Mouse (Mus musculus) midbrain, embryonic 14.5 days (tissue): ENCODE measurements around the gene Dnm3. TPM values are rescaled to one million over a fixed set of nuclear protein-coding genes. Genes with fewer than 3 reads are reported as not detected.
A peak's percentile ranks its signal among the peaks of the same experiment; 100 is the strongest.

Experiments
- ATAC-seq: fragments of 200-750 bp; cut with Nextera tagmentation; 2 replicates; pipeline ENCODE4 v1.8.0; 2017; ENCODE audit warnings: moderate number of reproducible peaks, moderate library complexity; ENCODE audit not compliant: low FRiP score, low TSS enrichment
- DNase-seq: peaks from one replicate; pipeline ENCODE4 v3.0.0-alpha.2; 2015
- H3K27ac ChIP-seq: fragments of 300-500 bp; sonication (generic); replicated peaks from 2 replicates; pipeline ENCODE4 v1.5.1; 2014; ENCODE audit warnings: mild to moderate bottlenecking, low read depth, low read length, moderate library complexity
- H3K27me3 ChIP-seq: fragments of 300-500 bp; sonication (generic); 2 replicates; pipeline ENCODE4 v1.6.1; 2014; ENCODE audit warnings: low read length, control low read depth, mixed read lengths; ENCODE audit not compliant: control insufficient read depth, insufficient read depth
- H3K36me3 ChIP-seq: fragments of 300-500 bp; sonication (generic); 2 replicates; pipeline ENCODE4 v1.6.1; 2014; ENCODE audit warnings: low read length, control low read depth; ENCODE audit not compliant: control insufficient read depth, insufficient read depth
- H3K4me1 ChIP-seq: fragments of 300-500 bp; sonication (generic); 2 replicates; pipeline ENCODE4 v1.6.1; 2014; ENCODE audit warnings: mild to moderate bottlenecking, antibody characterized with exemption, low read length, control low read depth; ENCODE audit not compliant: control insufficient read depth, insufficient read depth
- H3K4me2 ChIP-seq: fragments of 300-500 bp; sonication (generic); 2 replicates; pipeline ENCODE4 v1.6.1; 2014; ENCODE audit warnings: mild to moderate bottlenecking, low read length, moderate library complexity
- H3K4me3 ChIP-seq: fragments of 300-500 bp; sonication (generic); replicated peaks from 2 replicates; pipeline ENCODE4 v1.5.1; 2014; ENCODE audit warnings: low read depth, low read length
- H3K9ac ChIP-seq: fragments of 300-500 bp; sonication (generic); replicated peaks from 2 replicates; pipeline ENCODE4 v1.6.1; 2014; ENCODE audit warnings: mild to moderate bottlenecking, low read length, moderate library complexity
- H3K9me3 ChIP-seq: fragments of 300-500 bp; sonication (generic); 2 replicates; pipeline ENCODE4 v1.6.1; 2016; ENCODE audit warnings: low read length, control low read depth, mixed read lengths; ENCODE audit not compliant: control insufficient read depth
- WGBS: fragments of 180-500 bp; shearing (Covaris S2); extraction: QIAGEN DNeasy Blood & Tissue Kit; methylation state at CpG from one replicate; pipeline ENCODE4 v1.1.7; 2014; 5-methylcytosine and 5-hydroxymethylcytosine counted together
- polyA plus RNA-seq: library from polyadenylated mRNA; unstranded; fragments of >200 nt; fragmentation: Nextera tagmentation; extraction: Ambion mirVana; gene quantifications from 2 replicates; pipeline ENCODE4 v1.2.1, GENCODE M21; 2014

The Dnm3 gene
- 60.1 and 62.0 TPM in 2 replicates for polyA plus RNA-seq

DNA sequence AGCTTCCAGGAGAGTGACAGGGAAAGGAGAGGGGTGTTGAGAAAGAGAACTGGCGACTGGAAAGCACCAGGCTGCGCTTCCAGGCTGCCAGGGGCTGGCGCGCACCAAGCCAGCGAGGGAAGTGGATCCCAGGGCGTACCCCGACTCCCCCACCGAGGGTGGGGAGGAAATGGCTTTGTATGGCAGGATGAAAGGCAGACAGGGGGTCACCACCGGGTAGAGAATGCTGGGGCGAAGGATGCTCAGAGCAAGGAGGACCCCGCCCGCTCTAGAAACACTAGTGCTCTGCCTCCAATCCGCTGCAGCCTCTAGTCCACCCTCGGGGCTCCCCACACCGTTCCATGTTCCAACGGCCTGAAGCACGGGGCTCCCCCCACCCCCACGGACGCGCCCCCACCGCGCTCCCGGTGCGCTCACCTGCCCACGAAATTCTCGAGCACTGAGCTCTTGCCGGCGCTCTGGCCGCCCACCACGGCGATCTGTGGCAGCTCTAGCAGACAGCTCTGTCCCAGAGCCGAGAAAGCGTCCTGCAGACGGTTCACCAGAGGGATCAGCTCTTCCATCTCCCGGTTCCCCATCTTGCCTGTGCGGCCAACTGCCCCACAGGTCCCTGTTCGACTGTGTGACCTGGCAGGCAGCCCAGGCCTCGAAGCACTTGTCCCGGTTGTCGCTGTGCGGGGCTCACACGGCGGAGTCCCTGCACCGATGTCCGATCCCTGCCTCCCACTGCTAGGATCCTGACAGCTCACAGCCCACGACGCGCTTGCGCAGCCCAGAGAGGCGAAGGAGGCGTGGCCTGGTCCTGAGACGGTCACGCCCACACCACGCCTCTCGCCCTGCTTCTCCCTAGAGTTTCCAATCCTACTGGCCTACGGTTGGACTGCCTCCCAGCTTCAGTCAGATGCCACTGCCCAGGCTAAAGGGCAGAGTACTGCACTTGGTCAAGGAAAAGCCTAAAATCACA lies at the start of gene Dnm3:
TSS of gene Dnm3 (minus strand) at position 789 of the 964 bp plus-strand sequence.
- H3K27ac ChIP-seq: peak within 1 kb of the TSS; percentile 80
- H3K9me3 ChIP-seq: no peaks in the 10 kb centered on the region
- no peaks in the 10 kb centered on the region for H3K36me3 ChIP-seq
- H3K4me1 ChIP-seq: peaks cover 17% of the 10 kb centered on the region
- peak within 1 kb of the TSS; percentile 60 for H3K4me3 ChIP-seq
- under 1% methylated on average over 53 of the region's 56 CpGs for WGBS
- DNase-seq (peak; percentile 97), ATAC-seq (peak; percentile 97)
- peak within 1 kb of the TSS; percentile 77 for H3K9ac ChIP-seq
- H3K4me2 ChIP-seq: peak within 1 kb of the TSS; percentile 73
- H3K27me3 ChIP-seq: no peaks in the 10 kb centered on the region

DNA sequence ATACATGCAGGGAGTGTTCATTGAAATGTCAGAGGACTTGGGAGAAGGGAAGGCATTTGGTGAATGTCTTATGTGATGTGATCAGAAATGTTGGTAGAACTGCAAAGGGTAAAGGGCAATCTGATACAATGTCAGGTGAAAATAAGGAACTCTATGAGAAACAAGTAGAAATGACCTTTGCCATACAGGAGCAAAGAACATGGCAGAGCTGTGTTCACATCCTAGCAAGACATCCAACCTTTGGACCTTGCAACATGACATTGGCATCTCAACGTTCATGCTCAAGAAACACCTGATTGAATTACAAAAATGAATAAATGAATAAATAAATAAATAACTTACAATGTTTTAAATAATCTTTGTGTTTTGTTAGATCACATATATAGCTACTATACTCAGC lies 37.3 kb upstream of the Dnm3 start:
- WGBS: 89% methylated on average over 1 of the region's 1 CpGs
- no peaks in the 10 kb centered on the region for H3K27me3 ChIP-seq
- DNase-seq (no peak), ATAC-seq (no peak)
- no peaks in the 10 kb centered on the region for H3K36me3 ChIP-seq
- no peaks in the 10 kb centered on the region for H3K9me3 ChIP-seq
- no peak overlapping the region for H3K4me3 ChIP-seq
- no peaks in the 10 kb centered on the region for H3K4me1 ChIP-seq
- no peak overlapping the region for H3K4me2 ChIP-seq
- H3K27ac ChIP-seq: no peak overlapping the region
- no peak overlapping the region for H3K9ac ChIP-seq

DNA sequence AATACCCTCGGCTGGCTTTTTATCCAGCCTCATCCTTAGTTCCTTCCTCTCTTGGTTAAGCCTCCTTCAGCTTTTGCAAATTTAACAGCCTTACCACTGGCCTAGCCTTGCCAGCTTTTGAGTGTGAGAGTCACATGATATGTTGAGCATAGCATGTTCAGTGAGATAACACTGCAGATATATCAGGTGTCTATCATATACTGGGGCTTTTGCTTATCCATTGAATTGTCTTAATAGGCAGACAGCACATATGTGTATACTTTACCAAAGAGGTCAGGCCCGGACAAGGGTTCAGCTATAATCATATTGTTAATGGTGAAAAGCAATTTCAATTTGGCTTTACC lies 32.2 kb upstream of the Dnm3 start:
- DNase-seq (no peak), ATAC-seq (no peak)
- Histone ChIP-seq H3K4me1 (no peaks in the 10 kb centered on the region), H3K4me3 (no peak overlapping the region), H3K9ac (no peak overlapping the region), H3K4me2 (no peak overlapping the region), H3K27me3 (no peaks in the 10 kb centered on the region), H3K9me3 (no peaks in the 10 kb centered on the region), H3K36me3 (no peaks in the 10 kb centered on the region), H3K27ac (no peak overlapping the region)
- WGBS: 77% methylated on average over 2 of the region's 2 CpGs

- no peak for ATAC-seq
- Histone ChIP-seq H3K27ac (no peak overlapping the region), H3K9me3 (no peaks in the 10 kb centered on the region), H3K4me3 (no peak overlapping the region), H3K9ac (no peak overlapping the region), H3K36me3 (no peaks in the 10 kb centered on the region), H3K4me1 (no peaks in the 10 kb centered on the region), H3K27me3 (no peaks in the 10 kb centered on the region), H3K4me2 (no peak overlapping the region)
- peak; percentile 17 for DNase-seq
- 48% methylated on average over 12 of the region's 12 CpGs for WGBS
Observed at GRCm38 (mm10) chr1:162509329-162510012, 31.6 kb upstream of the Dnm3 start.

DNA sequence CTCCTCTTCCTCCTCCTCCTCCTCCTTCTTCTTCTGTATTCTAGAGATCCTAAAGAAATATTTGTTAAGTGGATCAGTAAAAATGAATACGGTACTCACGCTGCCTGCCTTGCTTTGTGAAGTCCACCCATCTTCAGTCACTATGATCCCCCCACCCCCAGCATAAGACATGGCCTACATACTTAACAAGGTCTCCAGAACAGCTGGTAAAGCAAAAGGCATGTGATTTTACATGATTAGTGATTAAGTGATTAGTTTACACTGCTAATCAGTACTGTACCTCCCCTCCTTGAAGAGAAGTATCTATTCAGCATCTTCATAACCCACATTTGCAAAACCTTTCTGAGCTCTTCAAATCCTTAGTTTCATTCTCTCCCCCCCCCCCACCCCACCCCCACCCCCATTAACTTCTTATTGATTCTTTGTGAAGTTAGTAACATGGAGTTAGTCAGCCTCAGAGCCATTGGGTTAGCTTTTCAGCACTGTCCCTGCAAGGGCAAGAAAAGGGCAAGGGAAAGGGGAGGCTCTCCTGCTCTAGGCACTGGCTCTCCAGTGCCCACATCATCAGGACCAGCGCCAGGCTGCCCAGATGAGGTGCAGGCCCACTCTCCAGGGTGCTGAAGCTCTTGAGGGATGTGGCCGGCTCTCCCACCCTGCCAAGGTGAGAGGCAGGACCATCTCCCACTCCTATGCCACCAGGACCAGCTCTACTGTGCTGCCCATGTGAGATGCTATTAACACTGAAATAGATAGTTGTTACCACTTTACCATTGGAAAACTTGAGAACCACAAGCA lies 30.6 kb upstream of the Dnm3 start:
- H3K36me3 ChIP-seq: no peaks in the 10 kb centered on the region
- no peak overlapping the region for H3K4me2 ChIP-seq
- no peaks in the 10 kb centered on the region for H3K9me3 ChIP-seq
- no peak overlapping the region for H3K4me3 ChIP-seq
- ATAC-seq (no peak), DNase-seq (no peak)
- no peaks in the 10 kb centered on the region for H3K4me1 ChIP-seq
- no peak overlapping the region for H3K9ac ChIP-seq
- 81% methylated on average over 4 of the region's 4 CpGs for WGBS
- no peaks in the 10 kb centered on the region for H3K27me3 ChIP-seq
- no peak overlapping the region for H3K27ac ChIP-seq

GRCm38 (mm10) chr1:162506516-162506915 lies 28.7 kb upstream of the Dnm3 start:
- Histone ChIP-seq H3K9ac (no peak overlapping the region), H3K27me3 (no peaks in the 10 kb centered on the region), H3K27ac (no peak overlapping the region), H3K36me3 (no peaks in the 10 kb centered on the region), H3K4me1 (no peaks in the 10 kb centered on the region), H3K4me2 (no peak overlapping the region), H3K4me3 (no peak overlapping the region), H3K9me3 (no peaks in the 10 kb centered on the region)
- ATAC-seq: no peak
- DNase-seq: no peak
- 87% methylated on average over 4 of the region's 4 CpGs for WGBS

DNA sequence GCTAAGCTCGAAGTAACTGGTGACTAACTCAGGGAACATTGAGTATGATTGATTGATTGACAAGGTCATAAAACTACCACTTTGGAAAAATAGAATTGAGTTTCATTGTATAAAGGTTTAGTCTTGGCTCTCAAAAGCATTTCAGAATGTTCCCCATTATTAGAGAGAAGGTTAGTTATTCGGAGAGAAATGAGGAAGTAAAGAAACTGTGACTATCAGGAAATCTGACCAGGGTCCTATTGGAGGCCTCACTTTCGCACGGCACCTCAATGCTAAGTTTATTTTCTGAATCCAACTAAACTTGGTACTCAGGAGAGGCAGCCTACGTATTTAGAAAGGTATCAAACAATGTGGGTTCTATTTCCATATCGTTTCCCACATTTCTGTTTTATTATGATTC lies 27.8 kb upstream of the Dnm3 start:
- Histone ChIP-seq H3K9ac (no peak overlapping the region), H3K4me1 (no peaks in the 10 kb centered on the region), H3K9me3 (no peaks in the 10 kb centered on the region), H3K36me3 (no peaks in the 10 kb centered on the region), H3K27me3 (no peaks in the 10 kb centered on the region), H3K4me3 (no peak overlapping the region), H3K27ac (no peak overlapping the region), H3K4me2 (no peak overlapping the region)
- 88% methylated on average over 6 of the region's 6 CpGs for WGBS
- ATAC-seq (no peak), DNase-seq (no peak)

GRCm38 (mm10) chr1:162476531-162477080 lies 1.2 kb downstream of the Dnm3 start:
- H3K36me3 ChIP-seq: no peaks in the 10 kb centered on the region
- H3K4me1 ChIP-seq: peaks cover 17% of the 10 kb centered on the region
- H3K4me3 ChIP-seq: peak overlapping the region; percentile 60
- H3K9me3 ChIP-seq: no peaks in the 10 kb centered on the region
- 0 out of 2 replicates have a peak overlapping the region, but pooled peaks have one; percentile 8 for H3K27ac ChIP-seq
- no peaks in the 10 kb centered on the region for H3K27me3 ChIP-seq
- ATAC-seq: no peak; the same call in 1 of the 2 replicates
- H3K4me2 ChIP-seq: peak overlapping the region; percentile 73
- H3K9ac ChIP-seq: peak overlapping the region; percentile 77
- DNase-seq: peak; percentile 37
- WGBS: 1% methylated on average over 19 of the region's 19 CpGs
